Mouse (Mus musculus): ENCODE data around the gene Iqce. TPM values are rescaled to one million over a fixed set of nuclear protein-coding genes. Genes with fewer than 3 reads are reported as not detected.
A peak's percentile ranks its signal among the peaks of the same experiment; 100 is the strongest.

Iqce gene
- polyA plus RNA-seq (2014; fragmentation: Nextera tagmentation; extraction: Ambion mirVana): 28.6 and 31.0 TPM in 2 replicates

DNA sequence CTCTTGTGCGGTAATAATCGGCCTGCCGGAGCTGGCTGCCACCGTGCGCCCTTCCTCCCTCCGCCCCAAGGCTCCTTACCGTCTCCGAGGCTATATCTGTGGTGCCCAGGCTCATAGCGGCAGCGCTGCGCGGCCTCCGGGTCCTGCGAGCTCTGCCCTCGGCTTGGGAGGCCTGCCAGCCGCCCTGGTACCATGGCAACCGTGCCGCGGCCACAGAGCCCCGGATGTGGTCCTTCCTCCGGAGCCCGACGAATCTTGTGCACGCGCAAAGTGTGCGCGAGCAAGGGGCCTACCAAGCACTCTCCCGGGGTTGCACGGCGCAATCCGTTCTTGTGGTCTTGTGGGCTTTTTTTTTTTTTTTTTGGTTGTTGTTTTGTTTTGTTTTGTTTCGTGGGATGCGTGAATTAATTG, at the start of gene Iqce:
Gene Iqce (minus strand): TSS at position 276 of the 411 bp plus-strand sequence.
- Histone ChIP-seq H3K4me1 (replicated peaks; ENCODE audit: control insufficient read depth, insufficient read depth, low read length) (peaks cover 13% of the 10 kb centered on the region), H3K27ac (ENCODE audit: low read depth, low read length) (peak within 1 kb of the TSS; percentile 53; the same call in 1 of the 2 replicates), H3K9me3 (ENCODE audit: control insufficient read depth, low read length) (no peaks in the 10 kb centered on the region), H3K4me2 (ENCODE audit: low read depth, low read length, severe bottlenecking) (peak within 1 kb of the TSS; percentile 90), H3K4me3 (ENCODE audit: low read depth, low read length) (peak within 1 kb of the TSS; percentile 83), H3K9ac (ENCODE audit: low read length) (peak within 1 kb of the TSS; percentile 83), H3K27me3 (ENCODE audit: control insufficient read depth, insufficient read depth, low read length) (no peaks in the 10 kb centered on the region), H3K36me3 (ENCODE audit: control insufficient read depth, insufficient read depth, low read length) (no peaks in the 10 kb centered on the region; the same call in 1 of the 2 replicates)
- DNase-seq (ENCODE audit: low spot score) (peak; percentile 97), ATAC-seq (replicated peaks; ENCODE audit: low FRiP score) (peak; percentile 65)
- WGBS: under 1% methylated on average over 33 of the region's 33 CpGs

- Histone ChIP-seq H3K4me1 (replicated peaks; ENCODE audit: control insufficient read depth, insufficient read depth, low read length) (no peaks in the 10 kb centered on the region), H3K9ac (ENCODE audit: low read length) (no peak overlapping the region), H3K27me3 (ENCODE audit: control insufficient read depth, insufficient read depth, low read length) (no peaks in the 10 kb centered on the region), H3K4me3 (ENCODE audit: low read depth, low read length) (no peak overlapping the region), H3K27ac (ENCODE audit: low read depth, low read length) (no peak overlapping the region), H3K4me2 (ENCODE audit: low read depth, low read length, severe bottlenecking) (no peak overlapping the region), H3K9me3 (ENCODE audit: control insufficient read depth, low read length) (no peaks in the 10 kb centered on the region; the same call in 1 of the 2 replicates), H3K36me3 (ENCODE audit: control insufficient read depth, insufficient read depth, low read length) (no peaks in the 10 kb centered on the region)
- ATAC-seq (replicated peaks; ENCODE audit: low FRiP score) (no peak), DNase-seq (ENCODE audit: low spot score) (no peak)
- WGBS: 3% methylated on average over 1 of the region's 2 CpGs
Observed at GRCm38 (mm10) chr5:140750925-140751324, 48.7 kb upstream of the Iqce start.

- Histone ChIP-seq H3K9ac (ENCODE audit: low read length) (peak overlapping the region; percentile 55), H3K9me3 (ENCODE audit: control insufficient read depth, low read length) (no peaks in the 10 kb centered on the region; the same call in 1 of the 2 replicates), H3K27ac (ENCODE audit: low read depth, low read length) (no peak overlapping the region), H3K4me2 (ENCODE audit: low read depth, low read length, severe bottlenecking) (peak overlapping the region; percentile 28), H3K4me3 (ENCODE audit: low read depth, low read length) (peak overlapping the region; percentile 3; the same call in 1 of the 2 replicates), H3K4me1 (replicated peaks; ENCODE audit: control insufficient read depth, insufficient read depth, low read length) (no peaks in the 10 kb centered on the region), H3K36me3 (ENCODE audit: control insufficient read depth, insufficient read depth, low read length) (no peaks in the 10 kb centered on the region), H3K27me3 (ENCODE audit: control insufficient read depth, insufficient read depth, low read length) (no peaks in the 10 kb centered on the region)
- ATAC-seq (replicated peaks; ENCODE audit: low FRiP score) (peak; percentile 83), DNase-seq (ENCODE audit: low spot score) (peak; percentile 84)
- WGBS: 25% methylated on average over 12 of the region's 12 CpGs
Observed at GRCm38 (mm10) chr5:140749062-140749875, 47.1 kb upstream of the Iqce start.

- WGBS: 85% methylated on average over 10 of the region's 10 CpGs
- no peak for ATAC-seq (replicated peaks; ENCODE audit: low FRiP score)
- H3K4me3 ChIP-seq (ENCODE audit: low read depth, low read length): no peak overlapping the region
- H3K9ac ChIP-seq (ENCODE audit: low read length): no peak overlapping the region
- H3K36me3 ChIP-seq (ENCODE audit: control insufficient read depth, insufficient read depth, low read length): no peaks in the 10 kb centered on the region
- DNase-seq (ENCODE audit: low spot score): no peak
- H3K27me3 ChIP-seq (ENCODE audit: control insufficient read depth, insufficient read depth, low read length): no peaks in the 10 kb centered on the region
- no peak overlapping the region for H3K4me2 ChIP-seq (ENCODE audit: low read depth, low read length, severe bottlenecking)
- no peaks in the 10 kb centered on the region; the same call in 1 of the 2 replicates for H3K9me3 ChIP-seq (ENCODE audit: control insufficient read depth, low read length)
- H3K4me1 ChIP-seq (replicated peaks; ENCODE audit: control insufficient read depth, insufficient read depth, low read length): no peaks in the 10 kb centered on the region
- H3K27ac ChIP-seq (ENCODE audit: low read depth, low read length): no peak overlapping the region
Observed at GRCm38 (mm10) chr5:140748425-140748824, 46.2 kb upstream of the Iqce start.

DNA sequence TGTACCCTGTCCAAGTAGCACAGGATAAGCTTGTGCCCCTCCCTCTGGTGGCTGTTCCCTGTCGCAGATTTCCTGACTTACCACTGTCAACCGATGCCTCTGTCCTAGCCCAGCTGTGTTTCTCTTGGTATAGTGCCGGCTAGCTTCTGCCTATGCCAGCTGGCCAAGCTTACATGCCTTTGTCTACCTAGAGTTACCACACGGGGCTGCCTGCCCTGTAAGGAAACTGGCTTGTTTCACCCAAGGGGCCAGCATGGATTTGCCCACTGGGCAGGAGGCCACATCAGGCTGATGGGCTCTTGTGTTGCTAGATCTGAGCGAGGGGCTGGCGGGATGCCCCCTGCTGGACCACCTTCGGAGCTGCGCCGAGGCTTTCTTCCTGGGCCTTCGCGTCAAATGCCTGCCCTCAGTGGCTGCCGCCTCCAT, 41.5 kb upstream of the Iqce start:
- H3K4me1 ChIP-seq (replicated peaks; ENCODE audit: control insufficient read depth, insufficient read depth, low read length): no peaks in the 10 kb centered on the region
- ATAC-seq (replicated peaks; ENCODE audit: low FRiP score) (no peak), DNase-seq (ENCODE audit: low spot score) (peak; percentile 67)
- H3K27me3 ChIP-seq (ENCODE audit: control insufficient read depth, insufficient read depth, low read length): no peaks in the 10 kb centered on the region
- no peaks in the 10 kb centered on the region for H3K36me3 ChIP-seq (ENCODE audit: control insufficient read depth, insufficient read depth, low read length)
- no peak overlapping the region for H3K4me2 ChIP-seq (ENCODE audit: low read depth, low read length, severe bottlenecking)
- no peak overlapping the region for H3K4me3 ChIP-seq (ENCODE audit: low read depth, low read length)
- H3K27ac ChIP-seq (ENCODE audit: low read depth, low read length): no peak overlapping the region
- no peak overlapping the region for H3K9ac ChIP-seq (ENCODE audit: low read length)
- no peaks in the 10 kb centered on the region for H3K9me3 ChIP-seq (ENCODE audit: control insufficient read depth, low read length)
- 32% methylated on average over 12 of the region's 12 CpGs for WGBS

GRCm38 (mm10) chr5:140741877-140742276, 39.7 kb upstream of the Iqce start:
- no peak overlapping the region for H3K4me2 ChIP-seq (ENCODE audit: low read depth, low read length, severe bottlenecking)
- no peak overlapping the region for H3K9ac ChIP-seq (ENCODE audit: low read length)
- H3K4me3 ChIP-seq (ENCODE audit: low read depth, low read length): no peak overlapping the region
- ATAC-seq (replicated peaks; ENCODE audit: low FRiP score): no peak
- no peak overlapping the region for H3K27ac ChIP-seq (ENCODE audit: low read depth, low read length)
- H3K36me3 ChIP-seq (ENCODE audit: control insufficient read depth, insufficient read depth, low read length): no peaks in the 10 kb centered on the region
- DNase-seq (ENCODE audit: low spot score): no peak
- no peaks in the 10 kb centered on the region for H3K9me3 ChIP-seq (ENCODE audit: control insufficient read depth, low read length)
- no peaks in the 10 kb centered on the region for H3K27me3 ChIP-seq (ENCODE audit: control insufficient read depth, insufficient read depth, low read length)
- H3K4me1 ChIP-seq (replicated peaks; ENCODE audit: control insufficient read depth, insufficient read depth, low read length): no peaks in the 10 kb centered on the region

DNA sequence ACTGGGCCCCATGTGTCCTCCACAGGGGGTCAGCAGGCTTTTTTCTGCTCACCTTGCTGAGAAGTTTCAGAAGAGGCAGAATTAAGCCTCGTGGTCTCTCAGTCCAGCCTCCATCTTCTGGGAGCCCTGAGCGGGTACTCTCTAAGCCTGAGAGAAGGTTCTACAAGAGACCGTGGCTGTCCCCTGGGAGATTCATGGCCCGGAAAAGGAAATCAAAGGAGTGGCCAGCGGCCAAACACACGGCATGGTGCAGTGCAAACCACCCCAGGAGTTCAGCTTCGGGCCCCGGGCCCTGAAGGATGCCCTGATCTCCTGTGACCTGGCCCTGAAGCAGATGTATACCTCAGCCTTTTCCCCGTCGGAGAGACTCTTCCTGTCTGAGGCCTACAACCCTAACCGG, 38.9 kb upstream of the Iqce start:
- Histone ChIP-seq H3K9ac (ENCODE audit: low read length) (no peak overlapping the region), H3K4me2 (ENCODE audit: low read depth, low read length, severe bottlenecking) (no peak overlapping the region), H3K27ac (ENCODE audit: low read depth, low read length) (no peak overlapping the region), H3K9me3 (ENCODE audit: control insufficient read depth, low read length) (no peaks in the 10 kb centered on the region), H3K27me3 (ENCODE audit: control insufficient read depth, insufficient read depth, low read length) (no peaks in the 10 kb centered on the region; the same call in 1 of the 2 replicates), H3K4me1 (replicated peaks; ENCODE audit: control insufficient read depth, insufficient read depth, low read length) (no peaks in the 10 kb centered on the region), H3K36me3 (ENCODE audit: control insufficient read depth, insufficient read depth, low read length) (no peaks in the 10 kb centered on the region), H3K4me3 (ENCODE audit: low read depth, low read length) (no peak overlapping the region)
- no peak for DNase-seq (ENCODE audit: low spot score)
- 87% methylated on average over 11 of the region's 11 CpGs for WGBS
- ATAC-seq (replicated peaks; ENCODE audit: low FRiP score): no peak

- H3K27me3 ChIP-seq (ENCODE audit: control insufficient read depth, insufficient read depth, low read length): peaks cover 12% of the 10 kb centered on the region
- H3K27ac ChIP-seq (ENCODE audit: low read depth, low read length): no peak overlapping the region
- H3K4me2 ChIP-seq (ENCODE audit: low read depth, low read length, severe bottlenecking): no peak overlapping the region
- H3K36me3 ChIP-seq (ENCODE audit: control insufficient read depth, insufficient read depth, low read length): no peaks in the 10 kb centered on the region
- H3K9me3 ChIP-seq (ENCODE audit: control insufficient read depth, low read length): no peaks in the 10 kb centered on the region
- ATAC-seq (replicated peaks; ENCODE audit: low FRiP score) (no peak), DNase-seq (ENCODE audit: low spot score) (no peak)
- WGBS: 83% methylated on average over 12 of the region's 12 CpGs
- no peak overlapping the region for H3K4me3 ChIP-seq (ENCODE audit: low read depth, low read length)
- H3K4me1 ChIP-seq (replicated peaks; ENCODE audit: control insufficient read depth, insufficient read depth, low read length): no peaks in the 10 kb centered on the region; the same call in 1 of the 2 replicates
- no peak overlapping the region for H3K9ac ChIP-seq (ENCODE audit: low read length)
Observed at GRCm38 (mm10) chr5:140739813-140740212, 37.6 kb upstream of the Iqce start.

All from forebrain, embryonic 11.5 days (tissue).